11 mouse cellular contexts compared by ENCODE assay signal in the genomic region with DNA sequence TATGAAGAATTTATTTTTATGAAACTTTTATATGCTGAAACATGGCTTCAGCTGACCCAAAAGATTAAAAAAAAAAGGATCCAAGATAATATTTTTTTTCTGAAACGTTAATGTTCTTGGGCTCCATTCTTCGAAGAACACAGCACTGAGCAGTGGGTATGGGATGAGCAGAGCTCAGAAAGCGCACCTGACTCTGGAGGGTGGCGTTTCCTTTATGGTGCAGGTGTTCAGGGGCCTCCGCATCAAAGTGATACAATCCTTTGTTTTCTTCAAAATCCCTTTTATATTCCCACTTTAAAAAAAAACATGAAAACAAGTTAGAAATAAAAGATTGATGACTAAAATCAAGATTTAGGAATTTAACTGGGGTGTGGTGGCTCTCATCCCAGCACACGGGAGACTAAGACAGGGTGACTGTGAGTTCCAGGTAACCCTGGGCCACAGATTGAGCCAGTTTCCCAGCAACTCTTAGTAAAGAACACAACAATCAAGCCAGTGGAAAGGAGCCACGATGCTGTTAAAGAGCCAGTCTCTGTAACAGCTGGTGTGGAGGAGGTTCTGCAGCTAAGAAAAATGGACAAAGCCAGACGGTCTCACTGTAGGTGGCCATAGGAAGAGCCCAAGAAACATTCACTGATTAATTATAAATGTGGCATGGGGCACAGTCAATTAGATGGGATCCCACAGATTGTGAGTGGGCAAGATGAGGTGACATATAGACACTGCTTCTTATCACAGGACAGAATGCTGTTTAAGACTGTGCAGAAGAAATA.
DNase-seq lines count a peak whose midpoint lies in the region; ATAC-seq and TF ChIP-seq lines count a peak whose summit lies in the region.
"Had no signal": no experiment of that assay in that cellular context is flagged by ENCODE, and none has a peak within 500 bp of the region (broad histone marks: within the 10 kb centered on the region; RNA-seq: fewer than 3 reads in every experiment).

No protein-coding gene starts in this region.

- H3K9ac ChIP-seq in kidney, embryonic 14.5 days (ENCODE audit: low read depth, low read length) = no peak overlapping the region
- H3K9ac ChIP-seq in kidney, embryonic 15.5 days = no peak overlapping the region
- H3K9ac ChIP-seq in hindbrain, postnatal 0 days (replicated peaks; ENCODE audit: low read length) = no peak overlapping the region

- WGBS in kidney, embryonic 14.5 days = 62% methylated on average over 8 of the region's 8 CpGs
- WGBS in kidney, embryonic 15.5 days = 66% methylated on average over 8 of the region's 8 CpGs
- 67% methylated on average over 8 of the region's 8 CpGs for WGBS in hindbrain, postnatal 0 days
- 14% methylated on average over 8 of the region's 8 CpGs for WGBS in thymus, adult 2 months
- WGBS in midbrain, embryonic 10.5 days = 79% methylated on average over 8 of the region's 8 CpGs

- H3K9me3 ChIP-seq in kidney, embryonic 14.5 days (ENCODE audit: control insufficient read depth, low read length) = no peaks in the 10 kb centered on the region
- no peaks in the 10 kb centered on the region for H3K9me3 ChIP-seq in kidney, embryonic 15.5 days (replicated peaks)
- H3K9me3 ChIP-seq in hindbrain, postnatal 0 days (ENCODE audit: low read length) = no peaks in the 10 kb centered on the region
- no peaks in the 10 kb centered on the region for H3K9me3 ChIP-seq in midbrain, embryonic 10.5 days (replicated peaks)

- peak; percentile 22 for DNase-seq in cerebellum, adult 9-10 months
- peak; percentile 62 for DNase-seq in hindbrain, postnatal 0 days (ENCODE audit: low spot score)
- peak; percentile 25 for DNase-seq in thymus, adult 2 months
- no peak for DNase-seq in urinary bladder, postnatal 14 days (ENCODE audit: low spot score)
- no peak for DNase-seq in adrenal gland, adult (ENCODE audit: inconsistent age in 2 of 2, low spot score in 1 of 2)
- DNase-seq in midbrain, embryonic 10.5 days (ENCODE audit: low spot score) = no peak
- DNase-seq: heart, postnatal 14 days; kidney, adult 9 months had no signal

- H3K4me1 ChIP-seq in kidney, embryonic 14.5 days (ENCODE audit: control insufficient read depth, insufficient read depth, low read length) = no peaks in the 10 kb centered on the region
- no peaks in the 10 kb centered on the region for H3K4me1 ChIP-seq in kidney, embryonic 15.5 days
- no peaks in the 10 kb centered on the region for H3K4me1 ChIP-seq in hindbrain, postnatal 0 days (ENCODE audit: insufficient read depth, low read length)
- H3K4me1 ChIP-seq in thymus, adult 2 months (replicated peaks; ENCODE audit: control insufficient read depth, insufficient read depth, low read length) = peaks cover 9% of the 10 kb centered on the region
- 0 out of 2 replicates have a peak, but pooled peaks cover 2% of the 10 kb centered on the region for H3K4me1 ChIP-seq in midbrain, embryonic 10.5 days

- H3K36me3 ChIP-seq in kidney, embryonic 14.5 days (ENCODE audit: control insufficient read depth, insufficient read depth, low read length) = no peaks in the 10 kb centered on the region
- H3K36me3 ChIP-seq in kidney, embryonic 15.5 days = no peaks in the 10 kb centered on the region
- no peaks in the 10 kb centered on the region for H3K36me3 ChIP-seq in hindbrain, postnatal 0 days (ENCODE audit: insufficient read depth, low read length)
- no peaks in the 10 kb centered on the region for H3K36me3 ChIP-seq in thymus, adult 2 months (ENCODE audit: control insufficient read depth, insufficient read depth, low read length)
- H3K36me3 ChIP-seq in midbrain, embryonic 10.5 days = no peaks in the 10 kb centered on the region

- no peak overlapping the region for H3K4me2 ChIP-seq in kidney, embryonic 14.5 days (replicated peaks; ENCODE audit: low read depth, low read length)
- no peak overlapping the region for H3K4me2 ChIP-seq in kidney, embryonic 15.5 days
- no peak overlapping the region for H3K4me2 ChIP-seq in hindbrain, postnatal 0 days (ENCODE audit: low read depth, low read length)

- no peaks in the 10 kb centered on the region for H3K27me3 ChIP-seq in kidney, embryonic 14.5 days (ENCODE audit: control insufficient read depth, insufficient read depth, low read length)
- no peaks in the 10 kb centered on the region for H3K27me3 ChIP-seq in kidney, embryonic 15.5 days
- H3K27me3 ChIP-seq in hindbrain, postnatal 0 days (ENCODE audit: insufficient read depth, low read length) = no peaks in the 10 kb centered on the region
- H3K27me3 ChIP-seq in thymus, adult 2 months (ENCODE audit: control insufficient read depth, insufficient read depth, low read length) = no peaks in the 10 kb centered on the region
- no peaks in the 10 kb centered on the region for H3K27me3 ChIP-seq in midbrain, embryonic 10.5 days (ENCODE audit: low read depth, poor library complexity, severe bottlenecking)

- H3K27ac ChIP-seq in kidney, embryonic 14.5 days (ENCODE audit: low read depth, low read length) = no peak overlapping the region
- H3K27ac ChIP-seq in kidney, embryonic 15.5 days = no peak overlapping the region
- H3K27ac ChIP-seq in hindbrain, postnatal 0 days = no peak overlapping the region
- H3K27ac ChIP-seq in thymus, adult 2 months (ENCODE audit: control insufficient read depth, insufficient read depth, low read length) = no peak overlapping the region
- H3K27ac ChIP-seq in midbrain, embryonic 10.5 days (replicated peaks) = no peak overlapping the region

- 0 out of 2 replicates have a peak, but pooled peaks have one; percentile 46 for ATAC-seq in kidney, embryonic 14.5 days (ENCODE audit: low FRiP score, low TSS enrichment)
- no peak for ATAC-seq in kidney, embryonic 15.5 days (replicated peaks; ENCODE audit: low FRiP score)
- peak; percentile 72 for ATAC-seq in hindbrain, postnatal 0 days
- ATAC-seq: forebrain, embryonic 16.5 days had no signal

- H3K4me3 ChIP-seq in kidney, embryonic 14.5 days (ENCODE audit: low read length) = no peak overlapping the region
- no peak overlapping the region for H3K4me3 ChIP-seq in kidney, embryonic 15.5 days (replicated peaks)
- H3K4me3 ChIP-seq in hindbrain, postnatal 0 days (ENCODE audit: low read length) = no peak overlapping the region
- no peak overlapping the region for H3K4me3 ChIP-seq in thymus, adult 2 months (ENCODE audit: control insufficient read depth, insufficient read depth, low read length)
- no peak overlapping the region for H3K4me3 ChIP-seq in midbrain, embryonic 10.5 days

- no peak for TF ChIP-seq CTCF in hindbrain, postnatal 0 days (IDR thresholded peaks at IDR 0.05; ENCODE audit: low read depth)
- no peak for TF ChIP-seq CTCF in thymus, adult 2 months (IDR thresholded peaks at IDR 0.05; ENCODE audit: borderline replicate concordance, control insufficient read depth, extremely low read depth, insufficient read depth, low read length, poor library complexity)

- TF ChIP-seq POLR2A in thymus, adult 2 months (IDR thresholded peaks at IDR 0.05; ENCODE audit: control insufficient read depth, extremely low read depth, insufficient read depth, low read length, poor library complexity) = no peak

Comparison
In these comparisons a context has a peak if more than half of its experiments do, and no peak if none do; other contexts are left out.
1. DNase-seq: peak in cerebellum, adult 9-10 months (single experiment), hindbrain, postnatal 0 days (single experiment) and thymus, adult 2 months (single experiment); none in urinary bladder, postnatal 14 days (single experiment), adrenal gland, adult (0 of 2) and midbrain, embryonic 10.5 days (single experiment).